In genomic region chr5:148450924-148451323, GRCm38 (mm10) we compare ENCODE assay signal across 9 mouse cellular contexts. TPM values are rescaled to one million over a fixed set of nuclear protein-coding genes. Genes with fewer than 3 reads are reported as not detected.
DNase-seq lines count a peak whose midpoint lies in the region; ATAC-seq and TF ChIP-seq lines count a peak whose summit lies in the region.
"Had no signal": no experiment of that assay in that cellular context is flagged by ENCODE, and none has a peak within 500 bp of the region (broad histone marks: within the 10 kb centered on the region; RNA-seq: fewer than 3 reads in every experiment).

No protein-coding gene starts in this region.

- H3K4me2 ChIP-seq in heart, embryonic 11.5 days: no peak overlapping the region
- no peak overlapping the region for H3K4me2 ChIP-seq in embryonic facial prominence, embryonic 11.5 days (ENCODE audit: low read depth, low read length)
- no peak overlapping the region for H3K4me2 ChIP-seq in stomach, postnatal 0 days (replicated peaks; ENCODE audit: low read depth)

- H3K27ac ChIP-seq in heart, embryonic 11.5 days (ENCODE audit: low read depth, low read length): no peak overlapping the region
- no peak overlapping the region for H3K27ac ChIP-seq in embryonic facial prominence, embryonic 11.5 days (replicated peaks; ENCODE audit: low read depth, low read length)
- H3K27ac ChIP-seq in stomach, postnatal 0 days (replicated peaks): no peak overlapping the region

- H3K27me3 ChIP-seq in heart, embryonic 11.5 days (ENCODE audit: control insufficient read depth, insufficient read depth, low read length): no peaks in the 10 kb centered on the region
- no peaks in the 10 kb centered on the region for H3K27me3 ChIP-seq in embryonic facial prominence, embryonic 11.5 days (ENCODE audit: control insufficient read depth, insufficient read depth, low read length)
- no peaks in the 10 kb centered on the region for H3K27me3 ChIP-seq in stomach, postnatal 0 days (ENCODE audit: control insufficient read depth, insufficient read depth, low read length)

- no peak for TF ChIP-seq EP300 in stomach, postnatal 0 days (optimal IDR thresholded peaks at IDR 0.05)

- H3K4me3 ChIP-seq in heart, embryonic 11.5 days (ENCODE audit: low read depth, low read length): no peak overlapping the region
- no peak overlapping the region for H3K4me3 ChIP-seq in embryonic facial prominence, embryonic 11.5 days (ENCODE audit: low read depth, low read length)
- H3K4me3 ChIP-seq in stomach, postnatal 0 days (ENCODE audit: low read depth, low read length): no peak overlapping the region
- H3K4me3 ChIP-seq: megakaryocyte, embryonic 14.5 days had no signal

- H3K4me1 ChIP-seq in heart, embryonic 11.5 days (ENCODE audit: control insufficient read depth, insufficient read depth, low read length): no peaks in the 10 kb centered on the region
- H3K4me1 ChIP-seq in embryonic facial prominence, embryonic 11.5 days (ENCODE audit: control insufficient read depth, insufficient read depth, low read length): no peaks in the 10 kb centered on the region
- H3K4me1 ChIP-seq in stomach, postnatal 0 days (replicated peaks; ENCODE audit: control insufficient read depth, insufficient read depth): no peaks in the 10 kb centered on the region; the same call in 1 of the 2 replicates
- H3K4me1 ChIP-seq: megakaryocyte, embryonic 14.5 days had no signal

- no peaks in the 10 kb centered on the region for H3K36me3 ChIP-seq in heart, embryonic 11.5 days (ENCODE audit: control insufficient read depth, insufficient read depth, low read length)
- H3K36me3 ChIP-seq in embryonic facial prominence, embryonic 11.5 days (replicated peaks; ENCODE audit: control insufficient read depth, insufficient read depth, low read depth, low read length): no peaks in the 10 kb centered on the region
- no peaks in the 10 kb centered on the region for H3K36me3 ChIP-seq in stomach, postnatal 0 days (ENCODE audit: control insufficient read depth, insufficient read depth, low read length)

- WGBS in heart, embryonic 11.5 days (ENCODE audit: insufficient replicate concordance): 32% methylated on average over 11 of the region's 11 CpGs
- WGBS in embryonic facial prominence, embryonic 11.5 days: 42% methylated on average over 11 of the region's 11 CpGs
- WGBS in stomach, postnatal 0 days: 29% methylated on average over 11 of the region's 11 CpGs

- no peak for ATAC-seq in heart, embryonic 11.5 days (replicated peaks; ENCODE audit: insufficient number of reproducible peaks, low FRiP score, low TSS enrichment)
- ATAC-seq in embryonic facial prominence, embryonic 11.5 days (replicated peaks; ENCODE audit: insufficient number of reproducible peaks, low FRiP score, low TSS enrichment, low read depth): no peak
- peak; percentile 81 for ATAC-seq in megakaryocyte progenitor cell, adult 5-6 weeks (replicated peaks; ENCODE audit: poor library complexity)
- peak; percentile 73 for ATAC-seq in stomach, postnatal 0 days (ENCODE audit: low FRiP score, low TSS enrichment)

- peak; percentile 85 for TF ChIP-seq CTCF in stomach, postnatal 0 days (IDR thresholded peaks at IDR 0.05; ENCODE audit: low read depth)

- no peaks in the 10 kb centered on the region for H3K9me3 ChIP-seq in heart, embryonic 11.5 days (replicated peaks; ENCODE audit: control insufficient read depth, low read length)
- no peaks in the 10 kb centered on the region for H3K9me3 ChIP-seq in embryonic facial prominence, embryonic 11.5 days (replicated peaks; ENCODE audit: control insufficient read depth, low read length)
- no peaks in the 10 kb centered on the region for H3K9me3 ChIP-seq in stomach, postnatal 0 days (ENCODE audit: control insufficient read depth, low read length)

- DNase-seq in heart, adult 18-20 months: peak; percentile 73 to 77
- peak; percentile 80 for DNase-seq in adrenal gland, postnatal 10 days
- DNase-seq in embryonic facial prominence, embryonic 11.5 days (ENCODE audit: low spot score): peak; percentile 73
- peak; percentile 78 for DNase-seq in heart, postnatal 4 days
- peak; percentile 24 to 31 for DNase-seq in layer of hippocampus, postnatal 36 days
- peak; percentile 68 for DNase-seq in stomach, postnatal 0 days (ENCODE audit: low spot score)

- H3K9ac ChIP-seq in heart, embryonic 11.5 days (ENCODE audit: low read depth, low read length): no peak overlapping the region
- no peak overlapping the region for H3K9ac ChIP-seq in embryonic facial prominence, embryonic 11.5 days (replicated peaks; ENCODE audit: low read length)
- no peak overlapping the region for H3K9ac ChIP-seq in stomach, postnatal 0 days (ENCODE audit: low read length)

RNA-seq across cellular contexts. Expression of gene Slc7a1, which starts 51.2 kb away (rescaled TPM):
- total RNA-seq in heart, adult 18-20 months (2021): 10 to 100 TPM; 11.8 to 13.5 TPM
- polyA plus RNA-seq in heart, embryonic 11.5 days (2014; fragmentation: Nextera tagmentation; extraction: Ambion mirVana): 26.8 and 34.6 TPM in 2 replicates
- 10 to 100 TPM; 53.0 to 60.6 TPM for total RNA-seq in adrenal gland, postnatal 10 days (2021)
- polyA plus RNA-seq in embryonic facial prominence, embryonic 11.5 days (2014; fragmentation: Nextera tagmentation; extraction: Ambion mirVana): 10.9 and 13.9 TPM in 2 replicates
- total RNA-seq in heart, postnatal 4 days (2021): 10 to 100 TPM; 32.6 to 34.6 TPM
- 10 to 100 TPM; 24.2 to 25.9 TPM for total RNA-seq in layer of hippocampus, postnatal 36 days (2021)
- 36.0 and 37.7 TPM in 2 replicates for total RNA-seq in megakaryocyte progenitor cell, adult 5-6 weeks (2015)
- 14.9 and 15.3 TPM in 2 replicates for total RNA-seq in megakaryocyte progenitor cell, adult 5-6 weeks (2017)
- 17.8 and 20.9 TPM in 2 replicates for polyA plus RNA-seq in stomach, postnatal 0 days (2015; fragmentation: Nextera tagmentation; extraction: Ambion mirVana)

Comparison
In these comparisons a context has a peak if more than half of its experiments do, and no peak if none do; other contexts are left out.
1. DNase-seq: peak in every context shown above with its lines; median percentile 80 in adrenal gland, postnatal 10 days; 78 in heart, postnatal 4 days; 75 in heart, adult 18-20 months; 73 in embryonic facial prominence, embryonic 11.5 days; 68 in stomach, postnatal 0 days; 28 in layer of hippocampus, postnatal 36 days.
2. ATAC-seq: peak in megakaryocyte progenitor cell, adult 5-6 weeks (single experiment) and stomach, postnatal 0 days (single experiment); none in heart, embryonic 11.5 days (single experiment) and embryonic facial prominence, embryonic 11.5 days (single experiment).